Mouse (Mus musculus): ENCODE results near the gene Srp54c.

Srp54c gene

DNA sequence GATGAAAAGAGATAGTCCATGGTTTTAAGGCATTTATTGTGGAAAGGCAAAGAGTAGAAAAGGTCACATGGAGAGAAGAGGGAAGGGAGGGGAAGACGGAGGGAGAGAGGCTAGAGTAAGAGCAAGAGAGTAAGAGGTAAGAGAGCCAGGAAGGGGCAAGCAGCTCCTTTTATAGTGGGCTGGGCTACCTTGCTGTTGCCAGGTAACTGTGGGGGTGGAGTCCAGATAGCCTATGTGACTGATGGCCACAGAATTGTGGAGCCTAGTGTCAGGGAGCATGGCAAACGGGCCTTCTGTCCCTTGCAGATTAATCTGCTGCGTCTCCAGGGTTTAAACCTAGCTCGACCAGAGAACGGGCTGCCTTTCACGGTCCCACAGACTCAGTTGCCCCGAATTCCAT, 81.9 kb downstream of the Srp54c start:
- no peak for DNase-seq (ENCODE audit: low spot score)
